Mouse (Mus musculus): ENCODE results near the gene Gm9857.

- TF ChIP-seq EP300 (IDR thresholded peaks at IDR 0.05; ENCODE audit: insufficient read depth, low read depth, low read length) (no peak), POLR2A (IDR thresholded peaks at IDR 0.05; ENCODE audit: insufficient read depth, low read depth, low read length) (no peak), CTCF (IDR thresholded peaks at IDR 0.05) (no peak)
These were observed 25.8 kb upstream of the Gm9857 start for GRCm38 (mm10) chr3:108966051-108966450.

All from heart, adult 2 months (tissue).